Mouse (Mus musculus) MEL (cell line): ENCODE results near the gene Erc2.

Experiments used
- E2F4 ChIP-seq: IDR thresholded peaks from 2 replicates; pipeline ENCODE4 v1.6.1; 2011; ENCODE audit warnings: low read depth, low read length, improper control_type of control experiment, borderline replicate concordance
- EP300 ChIP-seq, 2 experiments: IDR thresholded peaks; 2 replicates each; pipeline ENCODE4 v1.6.1; 2011; ENCODE audit warnings: improper control_type of control experiment in 2 of 2, low read length in 2 of 2, low read depth in 1 of 2, mild to moderate bottlenecking in 1 of 2
- HCFC1 ChIP-seq: IDR thresholded peaks from 2 replicates; pipeline ENCODE4 v1.6.1; 2012; ENCODE audit warnings: low read depth, mild to moderate bottlenecking, inconsistent platforms, low read length, improper control_type of control experiment, moderate library complexity
- MAX ChIP-seq: IDR thresholded peaks from 2 replicates; pipeline ENCODE4 v1.6.1; 2011; ENCODE audit warnings: low read length, improper control_type of control experiment
- MEF2A ChIP-seq: IDR thresholded peaks from 2 replicates; pipeline ENCODE4 v1.6.1; 2014; ENCODE audit warnings: low read depth, mild to moderate bottlenecking, inconsistent platforms, low read length, improper control_type of control experiment; ENCODE audit not compliant: poor library complexity, insufficient replicate concordance, severe bottlenecking; ENCODE audit errors: extremely low read depth
- SMC3 ChIP-seq: IDR thresholded peaks from 2 replicates; pipeline ENCODE4 v1.6.1; 2011; ENCODE audit warnings: low read depth, low read length, improper control_type of control experiment
- ZC3H11A ChIP-seq: IDR thresholded peaks from 2 replicates; pipeline ENCODE4 v1.6.1; 2012; ENCODE audit warnings: low read depth, mild to moderate bottlenecking, inconsistent platforms, low read length, improper control_type of control experiment

GRCm38 (mm10) chr14:27823048-27823447 is 200.8 kb downstream of the Erc2 start:
- TF ChIP-seq HCFC1 (no peak), MEF2A (no peak), SMC3 (no peak), ZC3H11A (no peak), E2F4 (no peak), EP300 (IDR thresholded peaks at IDR 0.05; ENCODE audit: low read depth in 1 of 2, low read length in 2 of 2) (no peak), MAX (no peak)
